Mouse (Mus musculus) kidney, embryonic 16.5 days (tissue): ENCODE data around the gene Slc9a9. TPM values are rescaled to one million over a fixed set of nuclear protein-coding genes. Genes with fewer than 3 reads are reported as not detected.

Experiments
- ATAC-seq: fragments of 200-750 bp; cut with Nextera tagmentation; 2 replicates; pipeline ENCODE4 v1.8.0; 2017; ENCODE audit warnings: moderate TSS enrichment; ENCODE audit not compliant: low FRiP score, low TSS enrichment
- H3K27ac ChIP-seq: fragments of 300-500 bp; sonication (generic); 2 replicates; pipeline ENCODE4 v1.5.1; 2014; ENCODE audit warnings: low read length
- H3K27me3 ChIP-seq: fragments of 300-500 bp; sonication (generic); 2 replicates; pipeline ENCODE4 v1.6.1; 2014; ENCODE audit warnings: low read length, control low read depth, mixed read lengths; ENCODE audit not compliant: insufficient read depth
- H3K36me3 ChIP-seq: fragments of 300-500 bp; sonication (generic); 2 replicates; pipeline ENCODE4 v1.6.1; 2014; ENCODE audit warnings: low read length, control low read depth, mixed read lengths; ENCODE audit not compliant: insufficient read depth
- H3K4me1 ChIP-seq: fragments of 300-500 bp; sonication (generic); 2 replicates; pipeline ENCODE4 v1.6.1; 2014; ENCODE audit warnings: low read length, control low read depth, mixed read lengths; ENCODE audit not compliant: insufficient read depth
- H3K4me2 ChIP-seq: fragments of 300-500 bp; sonication (generic); replicated peaks from 2 replicates; pipeline ENCODE4 v1.6.1; 2014; ENCODE audit warnings: low read depth, low read length
- H3K4me3 ChIP-seq: fragments of 300-500 bp; sonication (generic); 2 replicates; pipeline ENCODE4 v1.5.1; 2014; ENCODE audit warnings: mild to moderate bottlenecking, low read length
- H3K9ac ChIP-seq: fragments of 300-500 bp; sonication (generic); replicated peaks from 2 replicates; pipeline ENCODE4 v1.6.1; 2014; ENCODE audit warnings: low read length
- H3K9me3 ChIP-seq: fragments of 300-500 bp; sonication (generic); 2 replicates; pipeline ENCODE4 v1.6.1; 2016; ENCODE audit warnings: low read length, control low read depth
- WGBS: fragments of 180-500 bp; shearing (Covaris S2); extraction: QIAGEN DNeasy Blood & Tissue Kit; methylation state at CpG from one replicate; pipeline ENCODE4 v1.1.7; 2014; 5-methylcytosine and 5-hydroxymethylcytosine counted together
- polyA plus RNA-seq: library from polyadenylated mRNA; unstranded; fragments of >200 nt; fragmentation: Nextera tagmentation; extraction: Ambion mirVana; gene quantifications from 2 replicates; pipeline ENCODE4 v1.2.1, GENCODE M21; 2015

Gene Slc9a9
- polyA plus RNA-seq, 1 experiment from 2014 or later: 4.3 TPM

- no peak for ATAC-seq
- Histone ChIP-seq H3K4me3 (no peak overlapping the region), H3K4me1 (no peaks in the 10 kb centered on the region), H3K9ac (no peak overlapping the region), H3K9me3 (no peaks in the 10 kb centered on the region), H3K4me2 (no peak overlapping the region), H3K27me3 (no peaks in the 10 kb centered on the region), H3K27ac (no peak overlapping the region), H3K36me3 (no peaks in the 10 kb centered on the region)
- whole genome bisulfite sequencing: 88% methylated on average over 6 of the region's 6 CpGs
Measured at GRCm38 (mm10) chr9:94653198-94653597, 16.5 kb upstream of the Slc9a9 start.

- WGBS: 71% methylated on average over 2 of the region's 2 CpGs
- Histone ChIP-seq H3K9ac (no peak overlapping the region), H3K27ac (no peak overlapping the region), H3K27me3 (no peaks in the 10 kb centered on the region), H3K4me2 (no peak overlapping the region), H3K4me1 (no peaks in the 10 kb centered on the region), H3K9me3 (no peaks in the 10 kb centered on the region), H3K36me3 (no peaks in the 10 kb centered on the region), H3K4me3 (no peak overlapping the region)
- no peak for ATAC-seq
Measured at GRCm38 (mm10) chr9:94653827-94654226, 15.9 kb upstream of the Slc9a9 start.

GRCm38 (mm10) chr9:94656265-94656664 is 13.4 kb upstream of the Slc9a9 start:
- 90% methylated on average over 4 of the region's 4 CpGs for WGBS

GRCm38 (mm10) chr9:94659401-94660152 is 10.1 kb upstream of the Slc9a9 start:
- no peak for ATAC-seq
- H3K27me3 ChIP-seq: no peaks in the 10 kb centered on the region
- no peaks in the 10 kb centered on the region for H3K4me1 ChIP-seq
- H3K36me3 ChIP-seq: no peaks in the 10 kb centered on the region
- no peak overlapping the region for H3K4me3 ChIP-seq
- WGBS: 54% methylated on average over 3 of the region's 3 CpGs
- no peak overlapping the region for H3K9ac ChIP-seq
- no peaks in the 10 kb centered on the region for H3K9me3 ChIP-seq
- H3K4me2 ChIP-seq: no peak overlapping the region
- H3K27ac ChIP-seq: no peak overlapping the region

More at GRCm38 (mm10) chr9:94656265-94656664, 13.4 kb upstream of the Slc9a9 start:
- Histone ChIP-seq H3K4me3 (no peak overlapping the region), H3K27ac (no peak overlapping the region), H3K9me3 (no peaks in the 10 kb centered on the region), H3K4me1 (no peaks in the 10 kb centered on the region), H3K4me2 (no peak overlapping the region), H3K9ac (no peak overlapping the region), H3K36me3 (no peaks in the 10 kb centered on the region), H3K27me3 (no peaks in the 10 kb centered on the region)
- peak; percentile 31; the same call in 1 of the 2 replicates for ATAC-seq

DNA sequence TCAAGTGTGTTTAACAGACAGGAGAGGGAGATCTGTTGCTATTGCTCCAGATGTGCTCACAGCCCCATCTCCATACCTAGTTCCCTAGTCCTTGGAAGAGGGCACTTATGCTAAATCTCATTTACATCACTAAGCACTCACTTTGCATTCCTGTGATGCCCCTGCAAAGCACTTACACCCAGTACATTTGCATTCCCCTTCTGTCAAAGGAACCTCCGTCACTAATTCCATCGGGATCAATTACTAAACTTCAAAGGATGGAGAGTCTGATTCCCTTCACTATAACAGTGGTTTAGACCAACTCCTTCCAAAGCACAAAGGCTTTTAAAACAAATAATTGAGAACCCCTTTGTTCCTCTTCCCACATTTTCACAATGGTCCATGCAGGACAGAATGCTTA is 7.9 kb upstream of the Slc9a9 start:
- no peaks in the 10 kb centered on the region for H3K36me3 ChIP-seq
- ATAC-seq: no peak
- WGBS: 18% methylated on average over 2 of the region's 2 CpGs
- no peaks in the 10 kb centered on the region for H3K4me1 ChIP-seq
- no peaks in the 10 kb centered on the region for H3K27me3 ChIP-seq
- no peak overlapping the region for H3K9ac ChIP-seq
- no peak overlapping the region for H3K4me2 ChIP-seq
- H3K4me3 ChIP-seq: no peak overlapping the region
- no peaks in the 10 kb centered on the region for H3K9me3 ChIP-seq
- H3K27ac ChIP-seq: no peak overlapping the region

- Histone ChIP-seq H3K9ac (no peak overlapping the region), H3K4me3 (no peak overlapping the region), H3K4me1 (0 out of 2 replicates have a peak, but pooled peaks cover 6% of the 10 kb centered on the region), H3K27ac (no peak overlapping the region), H3K27me3 (no peaks in the 10 kb centered on the region), H3K9me3 (no peaks in the 10 kb centered on the region), H3K36me3 (no peaks in the 10 kb centered on the region), H3K4me2 (no peak overlapping the region)
- 77% methylated on average over 4 of the region's 4 CpGs for WGBS
- no peak for ATAC-seq
Measured at GRCm38 (mm10) chr9:94665248-94665647, 4.5 kb upstream of the Slc9a9 start.

DNA sequence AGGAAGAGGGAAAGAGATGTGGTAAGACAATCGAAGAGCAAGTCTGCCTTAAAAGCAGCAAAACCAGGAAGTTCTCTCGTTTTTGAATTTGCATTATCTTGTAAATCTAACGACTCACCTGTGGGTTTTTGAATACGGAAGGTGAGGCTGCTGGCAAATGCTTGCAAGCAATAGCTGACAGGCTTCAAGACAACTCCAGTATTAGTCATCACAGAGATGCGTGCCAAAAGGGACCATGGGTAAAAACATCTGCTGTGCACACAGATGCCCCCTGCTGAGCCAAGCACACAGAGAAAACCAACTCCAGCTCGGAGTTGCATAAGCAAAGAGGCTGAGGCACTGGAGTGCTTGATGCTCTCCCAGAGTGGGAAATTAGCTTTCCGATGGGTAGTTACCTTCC is 1.1 kb upstream of the Slc9a9 start:
- Histone ChIP-seq H3K4me3 (no peak overlapping the region), H3K27ac (no peak overlapping the region), H3K36me3 (no peaks in the 10 kb centered on the region), H3K9me3 (no peaks in the 10 kb centered on the region), H3K27me3 (no peaks in the 10 kb centered on the region), H3K4me2 (no peak overlapping the region), H3K9ac (no peak overlapping the region), H3K4me1 (0 out of 2 replicates have a peak, but pooled peaks cover 6% of the 10 kb centered on the region)
- ATAC-seq: no peak
- 59% methylated on average over 7 of the region's 7 CpGs for WGBS

DNA sequence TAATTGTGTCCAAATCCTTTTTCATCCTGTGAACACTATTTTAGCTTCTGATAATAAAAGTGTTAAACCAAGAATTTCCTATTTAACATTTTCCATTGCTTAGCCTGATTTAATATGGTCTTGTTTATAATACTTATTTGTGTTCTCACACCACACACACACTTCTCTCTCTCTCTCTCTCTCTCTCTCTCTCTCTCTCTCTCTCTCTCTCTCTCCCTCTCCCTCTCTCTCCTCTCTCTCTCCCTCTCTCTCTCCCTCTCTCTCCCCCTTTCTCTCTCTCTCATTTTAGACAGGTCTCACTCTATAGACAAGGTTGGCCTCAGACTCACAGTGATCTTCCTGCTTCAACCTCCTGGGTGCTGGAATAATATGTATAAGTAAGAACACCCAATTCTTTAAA is 995 bp downstream of the Slc9a9 start:
- Histone ChIP-seq H3K4me1 (0 out of 2 replicates have a peak, but pooled peaks cover 6% of the 10 kb centered on the region), H3K4me3 (no peak overlapping the region), H3K9me3 (no peaks in the 10 kb centered on the region), H3K27me3 (no peaks in the 10 kb centered on the region), H3K36me3 (no peaks in the 10 kb centered on the region), H3K27ac (no peak overlapping the region), H3K9ac (no peak overlapping the region), H3K4me2 (peak overlapping the region; percentile 72; the same call in 1 of the 2 replicates)
- no peak for ATAC-seq

GRCm38 (mm10) chr9:94674704-94675103 is 5.0 kb downstream of the Slc9a9 start:
- Histone ChIP-seq H3K9ac (no peak overlapping the region), H3K36me3 (no peaks in the 10 kb centered on the region), H3K9me3 (no peaks in the 10 kb centered on the region), H3K4me1 (no peaks in the 10 kb centered on the region), H3K27ac (no peak overlapping the region), H3K4me3 (no peak overlapping the region), H3K4me2 (no peak overlapping the region), H3K27me3 (no peaks in the 10 kb centered on the region)
- WGBS: 94% methylated on average over 1 of the region's 1 CpGs
- no peak for ATAC-seq

GRCm38 (mm10) chr9:94678021-94678655 is 8.4 kb downstream of the Slc9a9 start:
- Histone ChIP-seq H3K9me3 (no peaks in the 10 kb centered on the region), H3K27ac (no peak overlapping the region), H3K27me3 (no peaks in the 10 kb centered on the region), H3K4me1 (peaks cover 12% of the 10 kb centered on the region), H3K9ac (no peak overlapping the region), H3K4me3 (no peak overlapping the region), H3K36me3 (no peaks in the 10 kb centered on the region), H3K4me2 (no peak overlapping the region)
- ATAC-seq: no peak
- 71% methylated on average over 3 of the region's 3 CpGs for WGBS
